Mouse (Mus musculus) embryonic facial prominence, embryonic 14.5 days (tissue): Measurements from ENCODE around the gene Gprin1. TPM values are rescaled to one million over a fixed set of nuclear protein-coding genes. Genes with fewer than 3 reads are reported as not detected.

Experiments used
- ATAC-seq: fragments of 200-750 bp; cut with Nextera tagmentation; 2 replicates; pipeline ENCODE4 v1.8.0; 2017; ENCODE audit warnings: low read depth, moderate number of reproducible peaks, moderate TSS enrichment
- DNase-seq: peaks from one replicate; pipeline ENCODE4 v3.0.0-alpha.2; 2015; ENCODE audit warnings: low spot score
- H3K27ac ChIP-seq: fragments of 300-500 bp; sonication (generic); replicated peaks from 2 replicates; pipeline ENCODE4 v1.5.1; 2014; ENCODE audit warnings: low read depth, mild to moderate bottlenecking, low read length, moderate library complexity
- H3K27me3 ChIP-seq: fragments of 300-500 bp; sonication (generic); replicated peaks from 2 replicates; pipeline ENCODE4 v1.6.1; 2014; ENCODE audit warnings: low read length; ENCODE audit not compliant: control insufficient read depth, insufficient read depth
- H3K36me3 ChIP-seq: fragments of 300-500 bp; sonication (generic); 2 replicates; pipeline ENCODE4 v1.6.1; 2014; ENCODE audit warnings: low read length, mixed read lengths; ENCODE audit not compliant: control insufficient read depth, insufficient read depth
- H3K4me1 ChIP-seq: fragments of 300-500 bp; sonication (generic); 2 replicates; pipeline ENCODE4 v1.6.1; 2014; ENCODE audit warnings: antibody characterized with exemption, low read length; ENCODE audit not compliant: control insufficient read depth, insufficient read depth
- H3K4me2 ChIP-seq: fragments of 300-500 bp; sonication (generic); 2 replicates; pipeline ENCODE4 v1.6.1; 2014; ENCODE audit warnings: low read depth, mild to moderate bottlenecking, low read length, moderate library complexity, mixed read lengths
- H3K4me3 ChIP-seq: fragments of 300-500 bp; sonication (generic); 2 replicates; pipeline ENCODE4 v1.5.1; 2014; ENCODE audit warnings: low read depth, mild to moderate bottlenecking, low read length
- H3K9ac ChIP-seq: fragments of 300-500 bp; sonication (generic); 2 replicates; pipeline ENCODE4 v1.6.1; 2014; ENCODE audit warnings: low read depth, mild to moderate bottlenecking, low read length, moderate library complexity, mixed read lengths
- H3K9me3 ChIP-seq: fragments of 300-500 bp; sonication (generic); 2 replicates; pipeline ENCODE4 v1.6.1; 2016; ENCODE audit warnings: low read length; ENCODE audit not compliant: control insufficient read depth
- WGBS: fragments of 180-500 bp; shearing (Covaris S2); extraction: QIAGEN DNeasy Blood & Tissue Kit; methylation state at CpG from one replicate; pipeline ENCODE4 v1.1.7; 2014; 5-methylcytosine and 5-hydroxymethylcytosine counted together
- polyA plus RNA-seq: library from polyadenylated mRNA; unstranded; fragments of >200 nt; fragmentation: Nextera tagmentation; extraction: Ambion mirVana; gene quantifications from 2 replicates; pipeline ENCODE4 v1.2.1, GENCODE M21; 2014

Gprin1 gene
- polyA plus RNA-seq, 1 experiment from 2014 or later: 1.4 TPM

DNA sequence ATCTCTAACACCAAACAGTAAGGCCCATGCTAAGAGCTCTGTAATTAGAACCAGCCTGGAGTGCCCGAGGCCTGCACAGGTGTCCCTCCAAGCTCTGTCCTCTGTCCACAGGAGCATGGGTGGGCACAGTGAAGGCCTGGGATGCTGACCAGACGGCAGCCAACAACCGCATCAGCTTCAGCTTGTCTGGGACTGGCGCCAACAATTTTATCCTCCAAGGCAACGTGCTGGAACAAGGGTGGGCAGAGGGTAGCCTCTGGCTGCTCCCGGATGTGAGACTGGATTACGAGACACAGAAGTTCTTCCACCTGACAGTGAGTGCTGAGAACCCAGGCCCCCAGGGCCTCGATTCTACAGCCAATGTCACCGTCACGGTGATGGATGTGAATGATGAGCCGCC lies 23.5 kb downstream of the Gprin1 start:
- DNase-seq (no peak), ATAC-seq (no peak)
- Histone ChIP-seq H3K4me2 (no peak overlapping the region), H3K4me1 (no peaks in the 10 kb centered on the region), H3K9me3 (0 out of 2 replicates have a peak, but pooled peaks cover 3% of the 10 kb centered on the region), H3K4me3 (no peak overlapping the region), H3K27ac (no peak overlapping the region), H3K36me3 (no peaks in the 10 kb centered on the region), H3K9ac (no peak overlapping the region), H3K27me3 (no peaks in the 10 kb centered on the region)
- 60% methylated on average over 11 of the region's 11 CpGs for WGBS

DNA sequence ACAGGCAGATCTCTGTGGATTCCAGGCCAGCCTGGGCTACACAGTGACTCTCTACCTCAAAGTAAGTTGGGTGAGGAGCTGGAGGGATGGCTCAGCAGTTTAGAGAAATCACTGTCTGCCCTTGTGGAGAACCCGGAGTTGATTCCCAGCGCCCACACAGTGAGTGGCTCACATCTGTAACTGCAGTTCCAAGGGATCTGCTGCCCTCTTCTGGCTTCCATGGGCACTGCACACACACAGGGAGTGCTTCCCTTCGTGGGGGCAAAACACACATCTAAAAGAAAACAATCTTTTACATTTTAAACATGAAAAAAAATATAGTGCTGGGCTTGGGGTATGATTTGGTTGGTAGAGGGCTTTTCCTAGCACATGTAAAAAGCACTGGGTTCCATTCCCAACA lies 26.5 kb downstream of the Gprin1 start:
- no peak overlapping the region for H3K4me2 ChIP-seq
- no peak overlapping the region for H3K4me3 ChIP-seq
- no peaks in the 10 kb centered on the region for H3K4me1 ChIP-seq
- WGBS: 92% methylated on average over 3 of the region's 3 CpGs
- DNase-seq (no peak), ATAC-seq (no peak)
- no peak overlapping the region for H3K9ac ChIP-seq
- no peak overlapping the region for H3K27ac ChIP-seq
- H3K36me3 ChIP-seq: no peaks in the 10 kb centered on the region
- H3K27me3 ChIP-seq: no peaks in the 10 kb centered on the region
- H3K9me3 ChIP-seq: 0 out of 2 replicates have a peak, but pooled peaks cover 3% of the 10 kb centered on the region

DNA sequence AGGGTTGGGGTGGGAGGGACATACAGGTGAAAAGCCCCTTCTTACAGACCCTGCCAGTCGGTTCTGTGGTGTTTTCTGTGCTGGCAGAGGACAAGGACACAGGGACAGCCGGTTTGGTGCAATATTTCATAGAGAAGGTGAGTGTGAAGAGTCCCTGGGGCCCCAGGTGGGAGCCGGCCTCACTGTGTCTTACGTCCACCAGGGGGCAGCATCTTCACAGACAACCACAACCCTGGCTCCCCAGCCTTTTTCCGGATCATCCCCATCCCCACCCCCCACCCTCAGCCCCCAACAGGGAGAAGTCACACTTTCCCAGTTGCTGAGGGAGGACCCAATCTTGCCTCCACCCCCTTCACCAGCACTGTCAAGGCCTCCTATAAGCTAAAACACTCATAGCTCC lies 32.8 kb downstream of the Gprin1 start:
- Histone ChIP-seq H3K27me3 (no peaks in the 10 kb centered on the region), H3K4me3 (no peak overlapping the region), H3K27ac (no peak overlapping the region), H3K9ac (no peak overlapping the region), H3K9me3 (no peaks in the 10 kb centered on the region), H3K4me1 (no peaks in the 10 kb centered on the region), H3K36me3 (no peaks in the 10 kb centered on the region), H3K4me2 (no peak overlapping the region)
- 0% methylated on average over 5 of the region's 5 CpGs for WGBS
- DNase-seq: peak; percentile 26
- ATAC-seq: 0 out of 2 replicates have a peak, but pooled peaks have one; percentile 44

DNA sequence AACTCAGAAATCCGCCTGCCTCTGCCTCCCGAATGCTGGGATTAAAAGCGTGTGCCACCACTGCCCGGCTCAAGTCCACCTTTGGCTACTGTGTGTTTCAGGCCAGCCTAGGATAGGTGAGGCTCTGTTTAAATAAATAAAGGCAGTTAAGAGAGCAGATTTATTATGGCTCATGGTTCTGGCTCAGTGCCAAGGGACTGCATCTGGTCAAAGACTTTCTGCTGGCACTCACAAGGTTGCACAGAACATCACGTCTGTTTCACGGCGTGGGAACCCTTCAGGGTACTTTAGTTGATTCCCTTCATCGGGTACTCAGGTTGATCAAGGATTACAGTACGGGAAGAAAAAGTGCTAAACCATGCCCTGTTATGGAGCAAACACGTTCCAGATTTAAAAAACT lies 34.7 kb downstream of the Gprin1 start:
- H3K4me3 ChIP-seq: no peak overlapping the region
- H3K9me3 ChIP-seq: no peaks in the 10 kb centered on the region
- H3K27me3 ChIP-seq: no peaks in the 10 kb centered on the region
- no peaks in the 10 kb centered on the region for H3K4me1 ChIP-seq
- no peaks in the 10 kb centered on the region for H3K36me3 ChIP-seq
- H3K27ac ChIP-seq: no peak overlapping the region
- 67% methylated on average over 10 of the region's 10 CpGs for WGBS
- H3K4me2 ChIP-seq: no peak overlapping the region
- H3K9ac ChIP-seq: no peak overlapping the region
- no peak for DNase-seq
- no peak for ATAC-seq

DNA sequence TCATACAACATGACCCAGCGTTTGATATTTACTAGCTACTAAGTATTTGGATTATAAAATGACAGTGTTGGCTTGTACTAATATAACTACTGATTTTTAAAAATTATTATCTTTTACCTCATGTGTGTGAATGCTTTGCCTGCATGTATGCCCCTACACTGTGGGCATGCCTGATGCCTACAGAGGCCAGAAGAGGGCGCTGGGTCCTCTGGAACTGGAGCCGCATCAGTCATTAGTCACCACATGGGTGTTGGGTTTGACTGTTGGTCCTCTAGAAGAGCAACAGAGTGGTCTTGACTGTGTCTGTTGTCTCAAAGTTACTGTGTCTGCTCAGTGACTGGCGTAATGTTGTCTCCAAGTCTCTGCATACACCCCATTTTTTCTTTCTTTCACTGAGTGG lies 35.3 kb downstream of the Gprin1 start:
- Histone ChIP-seq H3K4me1 (no peaks in the 10 kb centered on the region), H3K9me3 (no peaks in the 10 kb centered on the region), H3K27ac (no peak overlapping the region), H3K9ac (no peak overlapping the region), H3K27me3 (no peaks in the 10 kb centered on the region), H3K4me2 (no peak overlapping the region), H3K36me3 (no peaks in the 10 kb centered on the region), H3K4me3 (no peak overlapping the region)
- DNase-seq: no peak
- 40% methylated on average over 4 of the region's 4 CpGs for WGBS
- ATAC-seq: no peak

DNA sequence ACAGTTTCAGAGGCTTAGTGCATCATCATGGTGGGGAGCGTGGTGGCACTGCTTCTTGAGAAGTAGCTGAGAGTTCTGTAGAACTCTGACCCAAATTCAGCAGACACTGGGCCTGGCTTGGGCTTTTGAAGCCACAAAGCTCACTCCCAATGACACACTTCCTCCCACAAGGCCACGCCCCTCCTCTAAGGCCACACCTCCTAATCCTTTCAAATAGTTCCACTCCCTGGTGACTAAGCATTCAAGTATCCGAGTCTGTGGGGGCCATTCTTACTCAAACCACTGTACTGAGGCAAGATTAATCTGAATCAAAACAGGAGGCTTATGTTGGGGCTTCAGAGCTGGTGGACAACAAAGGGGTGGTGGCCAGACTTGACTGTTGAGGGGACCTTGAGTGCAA lies 38.8 kb downstream of the Gprin1 start:
- no peaks in the 10 kb centered on the region for H3K27me3 ChIP-seq
- H3K4me1 ChIP-seq: no peaks in the 10 kb centered on the region
- no peak overlapping the region for H3K4me3 ChIP-seq
- no peak overlapping the region for H3K4me2 ChIP-seq
- no peak overlapping the region for H3K9ac ChIP-seq
- no peaks in the 10 kb centered on the region for H3K9me3 ChIP-seq
- DNase-seq (no peak), ATAC-seq (no peak)
- 77% methylated on average over 3 of the region's 3 CpGs for WGBS
- H3K27ac ChIP-seq: no peak overlapping the region
- H3K36me3 ChIP-seq: no peaks in the 10 kb centered on the region

DNA sequence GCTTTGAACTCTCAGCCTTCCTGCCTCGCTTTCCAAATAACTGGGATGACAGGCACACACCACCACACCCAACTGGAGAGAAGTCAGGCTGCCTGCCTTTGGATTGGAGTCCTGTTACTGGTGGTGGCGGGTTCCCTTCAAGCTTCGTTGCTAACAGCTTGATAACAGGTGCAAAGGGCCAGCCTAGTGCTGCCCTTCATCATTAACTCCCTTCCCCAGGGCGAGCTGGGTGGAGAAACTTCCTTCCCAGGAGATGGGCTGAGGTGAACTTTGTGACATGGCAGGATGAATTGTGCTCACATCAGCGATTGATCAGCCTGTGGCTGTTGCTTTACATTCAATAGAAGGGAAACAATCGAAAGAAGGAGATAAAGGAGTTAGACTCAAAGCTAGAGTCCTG lies 44.8 kb downstream of the Gprin1 start:
- H3K4me3 ChIP-seq: no peak overlapping the region
- H3K27ac ChIP-seq: no peak overlapping the region
- no peak for ATAC-seq
- H3K27me3 ChIP-seq: no peaks in the 10 kb centered on the region
- H3K9me3 ChIP-seq: no peaks in the 10 kb centered on the region
- no peak overlapping the region for H3K4me2 ChIP-seq
- 52% methylated on average over 6 of the region's 6 CpGs for WGBS
- no peaks in the 10 kb centered on the region for H3K36me3 ChIP-seq
- DNase-seq: no peak
- H3K9ac ChIP-seq: no peak overlapping the region
- no peaks in the 10 kb centered on the region for H3K4me1 ChIP-seq

DNA sequence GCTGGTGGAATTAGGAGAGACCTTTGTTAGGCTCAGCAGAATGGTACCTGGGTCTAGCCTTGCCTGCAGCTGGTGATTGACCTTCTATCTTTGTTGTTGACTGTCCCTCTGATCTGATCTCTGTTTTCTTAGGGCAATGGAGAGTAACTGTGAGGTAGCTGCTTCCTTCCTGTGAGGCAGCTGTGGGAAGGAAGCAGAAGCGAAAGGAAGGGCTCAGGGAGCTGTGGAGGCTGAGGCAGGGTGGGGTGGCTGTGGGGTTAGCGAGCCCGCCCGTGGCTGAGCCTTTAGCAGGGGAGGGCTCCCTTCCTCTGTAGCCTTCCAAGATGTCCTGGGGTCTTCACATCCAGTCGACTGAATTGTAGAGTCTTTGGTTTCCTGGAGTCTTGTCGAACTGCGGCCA lies 47.2 kb downstream of the Gprin1 start:
- H3K9me3 ChIP-seq: no peaks in the 10 kb centered on the region
- ATAC-seq (no peak), DNase-seq (no peak)
- no peaks in the 10 kb centered on the region for H3K4me1 ChIP-seq
- no peak overlapping the region for H3K4me3 ChIP-seq
- H3K9ac ChIP-seq: no peak overlapping the region
- H3K4me2 ChIP-seq: no peak overlapping the region
- H3K27me3 ChIP-seq: no peaks in the 10 kb centered on the region
- H3K27ac ChIP-seq: no peak overlapping the region
- 71% methylated on average over 7 of the region's 7 CpGs for WGBS
- H3K36me3 ChIP-seq: no peaks in the 10 kb centered on the region

DNA sequence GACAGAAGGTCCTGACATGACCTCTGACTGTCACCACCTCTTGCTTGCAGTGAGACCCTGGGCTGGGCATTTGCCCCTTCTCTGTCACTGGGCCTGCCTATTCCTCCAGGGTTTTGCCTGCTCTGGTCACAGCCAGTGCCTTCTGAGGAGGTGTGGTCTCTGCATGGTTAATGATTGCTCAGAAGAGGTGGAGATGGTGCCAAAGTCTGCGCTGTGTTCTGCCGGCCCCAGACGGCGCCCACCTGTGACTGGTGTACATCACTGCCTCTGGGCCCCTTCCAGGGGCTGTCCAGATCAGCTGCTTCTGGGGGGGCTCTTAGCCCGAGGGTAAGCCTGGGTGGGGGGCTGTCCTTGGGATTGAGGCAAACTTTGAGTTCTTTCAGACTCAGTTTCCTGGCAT lies 48.4 kb downstream of the Gprin1 start, which contains the start of gene Cdhr2:
Gene Cdhr2 (plus strand): TSS at position 219 of the 400 bp plus-strand sequence.
- WGBS: 82% methylated on average over 5 of the region's 5 CpGs
- Histone ChIP-seq H3K27ac (no peak within 1 kb of the TSS), H3K9me3 (no peaks in the 10 kb centered on the region), H3K27me3 (no peaks in the 10 kb centered on the region), H3K4me1 (no peaks in the 10 kb centered on the region), H3K36me3 (no peaks in the 10 kb centered on the region), H3K4me3 (no peak within 1 kb of the TSS), H3K9ac (no peak within 1 kb of the TSS), H3K4me2 (no peak within 1 kb of the TSS)
- ATAC-seq: no peak
- no peak for DNase-seq
